Mouse (Mus musculus) liver, embryonic 14.5 days (tissue): ENCODE results near the gene Ebf1.

ENCODE experiments used
- CTCF ChIP-seq: IDR thresholded peaks from 2 replicates; pipeline ENCODE4 v1.5.1; 2016; ENCODE audit warnings: antibody characterized with exemption, low read depth, control low read depth
- EP300 ChIP-seq: IDR thresholded peaks from 2 replicates; pipeline ENCODE4 v1.6.1; 2016; ENCODE audit warnings: antibody characterized with exemption, low read depth

GRCm38 (mm10) chr11:44606881-44607280, 10.2 kb upstream of the Ebf1 start:
- TF ChIP-seq CTCF (no peak), EP300 (no peak)
